Mouse (Mus musculus): Measurements from ENCODE around the gene Mfsd1. TPM values are rescaled to one million over a fixed set of nuclear protein-coding genes. Genes with fewer than 3 reads are reported as not detected.
A peak's percentile ranks its signal among the peaks of the same experiment; 100 is the strongest.

Gene Mfsd1
- total RNA-seq, 1 experiment: 96.6 TPM

- Histone ChIP-seq H3K36me3 (ENCODE audit: control insufficient read depth, insufficient read depth, low read length, poor library complexity, severe bottlenecking) (no peaks in the 10 kb centered on the region), H3K4me1 (ENCODE audit: control insufficient read depth in 2 of 2, insufficient read depth in 2 of 2, low read length in 2 of 2, poor library complexity in 1 of 2) (no peaks in the 10 kb centered on the region), H3K9me3 (ENCODE audit: control insufficient read depth, insufficient read depth, low read depth, low read length) (no peaks in the 10 kb centered on the region), H3K4me3 (ENCODE audit: insufficient read depth in 1 of 2, low read depth in 1 of 2, low read length in 2 of 2, poor library complexity in 1 of 2, severe bottlenecking in 1 of 2) (no peak overlapping the region), H3K9ac (ENCODE audit: insufficient read depth, low read depth, low read length, poor library complexity, severe bottlenecking) (no peak overlapping the region), H3K27ac (ENCODE audit: insufficient read depth, low read depth, low read length, poor library complexity, severe bottlenecking) (no peak overlapping the region)
- TF ChIP-seq ZC3H11A (IDR thresholded peaks at IDR 0.05; ENCODE audit: borderline replicate concordance, low read depth, low read length): no peak
- TF ChIP-seq MAFK (IDR thresholded peaks at IDR 0.05; ENCODE audit: insufficient read depth, low read depth, low read length): no peak
- TF ChIP-seq CHD2 (IDR thresholded peaks at IDR 0.05; ENCODE audit: low read depth, low read length): no peak
- TF ChIP-seq ZNF384 (IDR thresholded peaks at IDR 0.05; ENCODE audit: low read depth, low read length): no peak
- no peak for TF ChIP-seq HCFC1 (IDR thresholded peaks at IDR 0.05; ENCODE audit: borderline replicate concordance, insufficient read depth, low read length)
- in situ Hi-C loops (cut with MboI; ENCODE audit: low sequenced_read_pairs in 2 of 2, unreplicated experiment in 2 of 2): loop anchor here in 1 of 2 experiments (25.0 kb wide), 1 partner anchor 419 kb away; no protein-coding TSS in a partner anchor
- DNase-seq (ENCODE audit: low read depth, low spot score): no peak
These were observed 35.7 kb downstream of the Mfsd1 start for GRCm38 (mm10) chr3:67618222-67618621.

GRCm38 (mm10) chr3:67624629-67625028 is 42.1 kb downstream of the Mfsd1 start:
- Histone ChIP-seq H3K36me3 (ENCODE audit: control insufficient read depth, insufficient read depth, low read length, poor library complexity, severe bottlenecking) (no peaks in the 10 kb centered on the region), H3K27ac (ENCODE audit: insufficient read depth, low read depth, low read length, poor library complexity, severe bottlenecking) (no peak overlapping the region), H3K9ac (ENCODE audit: insufficient read depth, low read depth, low read length, poor library complexity, severe bottlenecking) (no peak overlapping the region), H3K4me3 (ENCODE audit: insufficient read depth in 1 of 2, low read depth in 1 of 2, low read length in 2 of 2, poor library complexity in 1 of 2, severe bottlenecking in 1 of 2) (no peak overlapping the region), H3K9me3 (ENCODE audit: control insufficient read depth, insufficient read depth, low read depth, low read length) (no peaks in the 10 kb centered on the region), H3K4me1 (ENCODE audit: control insufficient read depth in 2 of 2, insufficient read depth in 2 of 2, low read length in 2 of 2, poor library complexity in 1 of 2) (no peaks in the 10 kb centered on the region)
- in situ Hi-C loops (cut with MboI; ENCODE audit: low sequenced_read_pairs in 2 of 2, unreplicated experiment in 2 of 2): loop anchor here (10.0 to 25.0 kb wide), 2 partner anchors 413 to 430 kb away; no protein-coding TSS in a partner anchor
- DNase-seq (ENCODE audit: low read depth, low spot score): no peak
- no peak for TF ChIP-seq MAFK (IDR thresholded peaks at IDR 0.05; ENCODE audit: insufficient read depth, low read depth, low read length)
- peak; percentile 20; the same call in 1 of the 2 replicates for TF ChIP-seq ZC3H11A (IDR thresholded peaks at IDR 0.05; ENCODE audit: borderline replicate concordance, low read depth, low read length)

DNA sequence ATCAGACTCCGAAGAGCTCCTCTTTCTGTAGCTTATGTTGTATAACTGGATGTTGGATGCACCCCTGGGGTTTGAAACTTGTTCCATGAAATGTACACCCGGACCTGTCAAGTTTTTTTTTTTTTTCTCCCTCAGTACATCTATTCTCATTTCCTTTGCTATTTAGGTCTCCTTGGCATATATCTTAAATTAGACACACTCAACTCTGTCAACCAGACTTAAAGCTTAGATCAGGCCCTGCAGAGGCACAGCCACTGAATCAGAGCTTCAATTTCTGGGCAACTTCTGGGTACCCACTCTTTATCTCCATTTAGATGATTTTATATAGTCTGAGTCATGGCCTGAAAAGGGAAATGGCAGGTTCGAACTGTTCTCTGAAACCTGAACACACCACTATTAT is 60.6 kb downstream of the Mfsd1 start:
- Histone ChIP-seq H3K4me1 (ENCODE audit: control insufficient read depth in 2 of 2, insufficient read depth in 2 of 2, low read length in 2 of 2, poor library complexity in 1 of 2) (no peaks in the 10 kb centered on the region), H3K27ac (ENCODE audit: insufficient read depth, low read depth, low read length, poor library complexity, severe bottlenecking) (no peak overlapping the region), H3K9ac (ENCODE audit: insufficient read depth, low read depth, low read length, poor library complexity, severe bottlenecking) (no peak overlapping the region), H3K9me3 (ENCODE audit: control insufficient read depth, insufficient read depth, low read depth, low read length) (no peaks in the 10 kb centered on the region), H3K36me3 (ENCODE audit: control insufficient read depth, insufficient read depth, low read length, poor library complexity, severe bottlenecking) (no peaks in the 10 kb centered on the region), H3K4me3 (ENCODE audit: insufficient read depth in 1 of 2, low read depth in 1 of 2, low read length in 2 of 2, poor library complexity in 1 of 2, severe bottlenecking in 1 of 2) (no peak overlapping the region)
- TF ChIP-seq CHD2 (IDR thresholded peaks at IDR 0.05; ENCODE audit: low read depth, low read length) (no peak), HCFC1 (IDR thresholded peaks at IDR 0.05; ENCODE audit: borderline replicate concordance, insufficient read depth, low read length) (no peak), ZNF384 (IDR thresholded peaks at IDR 0.05; ENCODE audit: low read depth, low read length) (no peak), ZC3H11A (IDR thresholded peaks at IDR 0.05; ENCODE audit: borderline replicate concordance, low read depth, low read length) (no peak), MAFK (IDR thresholded peaks at IDR 0.05; ENCODE audit: insufficient read depth, low read depth, low read length) (no peak)
- in situ Hi-C loops (cut with MboI; ENCODE audit: low sequenced_read_pairs in 2 of 2, unreplicated experiment in 2 of 2): no loop called here
- DNase-seq (ENCODE audit: low read depth, low spot score): no peak

- no peaks in the 10 kb centered on the region for H3K9me3 ChIP-seq (ENCODE audit: control insufficient read depth, insufficient read depth, low read depth, low read length)
- TF ChIP-seq CHD2 (IDR thresholded peaks at IDR 0.05; ENCODE audit: low read depth, low read length) (no peak), MAFK (IDR thresholded peaks at IDR 0.05; ENCODE audit: insufficient read depth, low read depth, low read length) (no peak), ZNF384 (IDR thresholded peaks at IDR 0.05; ENCODE audit: low read depth, low read length) (no peak), HCFC1 (IDR thresholded peaks at IDR 0.05; ENCODE audit: borderline replicate concordance, insufficient read depth, low read length) (no peak), ZC3H11A (IDR thresholded peaks at IDR 0.05; ENCODE audit: borderline replicate concordance, low read depth, low read length) (no peak)
- H3K36me3 ChIP-seq (ENCODE audit: control insufficient read depth, insufficient read depth, low read length, poor library complexity, severe bottlenecking): no peaks in the 10 kb centered on the region
- no peaks in the 10 kb centered on the region for H3K4me1 ChIP-seq (ENCODE audit: control insufficient read depth in 2 of 2, insufficient read depth in 2 of 2, low read length in 2 of 2, poor library complexity in 1 of 2)
- H3K27ac ChIP-seq (ENCODE audit: insufficient read depth, low read depth, low read length, poor library complexity, severe bottlenecking): no peak overlapping the region
- no peak overlapping the region for H3K4me3 ChIP-seq (ENCODE audit: insufficient read depth in 1 of 2, low read depth in 1 of 2, low read length in 2 of 2, poor library complexity in 1 of 2, severe bottlenecking in 1 of 2)
- in situ Hi-C loops (cut with MboI; ENCODE audit: low sequenced_read_pairs in 2 of 2, unreplicated experiment in 2 of 2): no loop called here
- no peak for DNase-seq (ENCODE audit: low read depth, low spot score)
- H3K9ac ChIP-seq (ENCODE audit: insufficient read depth, low read depth, low read length, poor library complexity, severe bottlenecking): no peak overlapping the region
These were observed 63.3 kb downstream of the Mfsd1 start for GRCm38 (mm10) chr3:67645640-67646466.

Other genes starting within 250 kb of the Mfsd1 start
- 2.0 TPM in 2 replicates for gene Mlf1, start 208.6 kb upstream of the Mfsd1 start, total RNA-seq (2012; rRNA removed)
- gene Gm17402, start 207.6 kb upstream of the Mfsd1 start, total RNA-seq (2012; rRNA removed): not detected in 2 replicates
- gene Gfm1, start 152.6 kb upstream of the Mfsd1 start, total RNA-seq (2012; rRNA removed): 88.2 and 89.2 TPM in 2 replicates
- gene Lxn, start 118.8 kb upstream of the Mfsd1 start, total RNA-seq (2012; rRNA removed): 3.7 and 6.3 TPM in 2 replicates
- 0.36 and 0.37 TPM in 2 replicates for gene Rarres1, start 67.2 kb upstream of the Mfsd1 start, total RNA-seq (2012; rRNA removed)